ENCODE assay signal across 20 mouse cellular contexts in the genomic region with DNA sequence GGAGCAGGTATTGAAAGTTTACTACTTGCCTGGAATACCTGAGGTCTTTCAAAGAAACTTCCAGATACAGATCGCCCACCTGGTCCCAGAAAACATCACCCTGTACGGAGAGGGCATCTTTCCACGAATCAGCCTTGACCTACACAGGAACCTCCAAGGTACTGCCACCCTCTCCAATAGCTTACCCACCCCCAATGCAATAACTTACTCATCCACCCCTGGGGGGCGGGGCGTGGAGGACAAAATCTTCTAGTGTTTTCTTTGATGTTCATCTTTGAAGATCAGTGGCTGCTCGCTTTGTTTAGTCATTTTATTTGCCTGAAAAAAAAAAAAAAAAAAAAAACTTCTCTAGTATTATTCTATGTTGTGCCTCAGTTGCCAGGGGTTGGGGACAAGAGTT.
A peak's percentile ranks its signal among the peaks of the same experiment; 100 is the strongest.
DNase-seq lines count a peak whose midpoint lies in the region; ATAC-seq and TF ChIP-seq lines count a peak whose summit lies in the region.
"Had no signal": no experiment of that assay in that cellular context is flagged by ENCODE, and none has a peak within 500 bp of the region (broad histone marks: within the 10 kb centered on the region; RNA-seq: fewer than 3 reads in every experiment).

No protein-coding gene starts in this region.

- H3K4me3 ChIP-seq in midbrain, embryonic 11.5 days (ENCODE audit: low read depth, low read length), result no peak overlapping the region
- no peak overlapping the region for H3K4me3 ChIP-seq in midbrain, embryonic 15.5 days
- no peak overlapping the region for H3K4me3 ChIP-seq in intestine, postnatal 0 days (ENCODE audit: low read depth, low read length)
- H3K4me3 ChIP-seq: embryonic facial prominence, embryonic 13.5 days; forebrain, embryonic 12.5 days; heart, embryonic 13.5 days; hindbrain, embryonic 12.5 days had no signal

- no peaks in the 10 kb centered on the region for H3K4me1 ChIP-seq in midbrain, embryonic 11.5 days (ENCODE audit: control insufficient read depth, insufficient read depth, low read length)
- H3K4me1 ChIP-seq in midbrain, embryonic 15.5 days, result no peaks in the 10 kb centered on the region
- H3K4me1 ChIP-seq in intestine, postnatal 0 days (replicated peaks; ENCODE audit: control insufficient read depth, insufficient read depth, low read length), result no peaks in the 10 kb centered on the region
- H3K4me1 ChIP-seq: embryonic facial prominence, embryonic 13.5 days; heart, embryonic 13.5 days; hindbrain, embryonic 12.5 days had no signal

- H3K9me3 ChIP-seq in midbrain, embryonic 11.5 days (ENCODE audit: control insufficient read depth, low read length), result no peaks in the 10 kb centered on the region
- no peaks in the 10 kb centered on the region for H3K9me3 ChIP-seq in midbrain, embryonic 15.5 days
- no peaks in the 10 kb centered on the region for H3K9me3 ChIP-seq in intestine, postnatal 0 days (ENCODE audit: control insufficient read depth)
- H3K9me3 ChIP-seq: embryonic facial prominence, embryonic 13.5 days; forebrain, embryonic 12.5 days; heart, embryonic 13.5 days; hindbrain, embryonic 12.5 days had no signal

- no peak for TF ChIP-seq CTCF in intestine, postnatal 0 days (IDR thresholded peaks at IDR 0.05; ENCODE audit: low read depth)

- no peaks in the 10 kb centered on the region for H3K27me3 ChIP-seq in midbrain, embryonic 11.5 days (ENCODE audit: control insufficient read depth, insufficient read depth, low read length)
- no peaks in the 10 kb centered on the region for H3K27me3 ChIP-seq in midbrain, embryonic 15.5 days (replicated peaks)
- no peaks in the 10 kb centered on the region for H3K27me3 ChIP-seq in intestine, postnatal 0 days (replicated peaks; ENCODE audit: control insufficient read depth, insufficient read depth, low read length)
- H3K27me3 ChIP-seq: hindbrain, embryonic 12.5 days had no signal

- no peak overlapping the region for H3K27ac ChIP-seq in midbrain, embryonic 11.5 days (ENCODE audit: low read depth, low read length)
- H3K27ac ChIP-seq in midbrain, embryonic 15.5 days, result no peak overlapping the region
- no peak overlapping the region for H3K27ac ChIP-seq in intestine, postnatal 0 days (ENCODE audit: low read depth, low read length)
- H3K27ac ChIP-seq: embryonic facial prominence, embryonic 13.5 days; forebrain, embryonic 12.5 days; heart, embryonic 13.5 days; hindbrain, embryonic 12.5 days had no signal

- peak; percentile 27; the same call in 1 of the 2 replicates for ATAC-seq in midbrain, embryonic 11.5 days (ENCODE audit: low FRiP score)
- no peak for ATAC-seq in midbrain, embryonic 15.5 days (replicated peaks)
- ATAC-seq in intestine, postnatal 0 days, result no peak
- ATAC-seq in inflammation-experienced regulatory T-cells, adult 6 months, result no peak
- ATAC-seq in granulocyte monocyte progenitor cell, adult 5-6 weeks (replicated peaks; ENCODE audit: poor library complexity, severe bottlenecking), result no peak
- ATAC-seq: activated CD4-positive, CD25-positive, alpha-beta regulatory T cell, adult 4 months; hindbrain, embryonic 16.5 days; Patski had no signal

- no peak overlapping the region for H3K9ac ChIP-seq in midbrain, embryonic 11.5 days (ENCODE audit: low read length)
- H3K9ac ChIP-seq in midbrain, embryonic 15.5 days, result no peak overlapping the region
- no peak overlapping the region for H3K9ac ChIP-seq in intestine, postnatal 0 days (ENCODE audit: low read depth, low read length)
- H3K9ac ChIP-seq: embryonic facial prominence, embryonic 13.5 days; forebrain, embryonic 12.5 days; heart, embryonic 13.5 days; hindbrain, embryonic 12.5 days had no signal

- 82% methylated on average over 6 of the region's 6 CpGs for WGBS in midbrain, embryonic 11.5 days
- WGBS in midbrain, embryonic 15.5 days, result 80% methylated on average over 6 of the region's 6 CpGs
- WGBS in intestine, postnatal 0 days, result 68% methylated on average over 6 of the region's 6 CpGs

- H3K4me2 ChIP-seq in midbrain, embryonic 11.5 days, result no peak overlapping the region
- no peak overlapping the region for H3K4me2 ChIP-seq in midbrain, embryonic 15.5 days
- 0 out of 2 replicates have a peak overlapping the region, but pooled peaks have one; percentile 25 for H3K4me2 ChIP-seq in intestine, postnatal 0 days (replicated peaks; ENCODE audit: low read depth)
- H3K4me2 ChIP-seq: embryonic facial prominence, embryonic 13.5 days; forebrain, embryonic 12.5 days; heart, embryonic 13.5 days; hindbrain, embryonic 12.5 days had no signal

- H3K36me3 ChIP-seq in midbrain, embryonic 11.5 days (ENCODE audit: control insufficient read depth, insufficient read depth, low read length), result no peaks in the 10 kb centered on the region
- no peaks in the 10 kb centered on the region for H3K36me3 ChIP-seq in midbrain, embryonic 15.5 days (replicated peaks)
- H3K36me3 ChIP-seq in intestine, postnatal 0 days (ENCODE audit: control insufficient read depth, insufficient read depth), result no peaks in the 10 kb centered on the region
- H3K36me3 ChIP-seq: embryonic facial prominence, embryonic 13.5 days; forebrain, embryonic 12.5 days; heart, embryonic 13.5 days; hindbrain, embryonic 12.5 days had no signal

- peak; percentile 47 for DNase-seq in adrenal gland, adult 2 months
- no peak for DNase-seq in adrenal gland, adult 18-20 months (ENCODE audit: low spot score in 2 of 2)
- DNase-seq in midbrain, embryonic 11.5 days (ENCODE audit: low spot score, missing footprints), result no peak
- DNase-seq in adrenal gland, postnatal 14 days, result peak; percentile 31
- DNase-seq: cerebellum, adult 18-20 months; cerebellum, adult 9-11 months; cerebellum, postnatal 36 days; gastrocnemius, postnatal 14 days; kidney, adult 11 months had no signal

Comparison
In these comparisons a context has a peak if more than half of its experiments do, and no peak if none do; other contexts are left out.
1. DNase-seq: peak in adrenal gland, adult 2 months (single experiment) and adrenal gland, postnatal 14 days (single experiment); none in adrenal gland, adult 18-20 months (0 of 2) and midbrain, embryonic 11.5 days (single experiment).